Mouse (Mus musculus): ENCODE data around the gene Arglu1.
A peak's percentile ranks its signal among the peaks of the same experiment; 100 is the strongest.

Arglu1 gene

DNA sequence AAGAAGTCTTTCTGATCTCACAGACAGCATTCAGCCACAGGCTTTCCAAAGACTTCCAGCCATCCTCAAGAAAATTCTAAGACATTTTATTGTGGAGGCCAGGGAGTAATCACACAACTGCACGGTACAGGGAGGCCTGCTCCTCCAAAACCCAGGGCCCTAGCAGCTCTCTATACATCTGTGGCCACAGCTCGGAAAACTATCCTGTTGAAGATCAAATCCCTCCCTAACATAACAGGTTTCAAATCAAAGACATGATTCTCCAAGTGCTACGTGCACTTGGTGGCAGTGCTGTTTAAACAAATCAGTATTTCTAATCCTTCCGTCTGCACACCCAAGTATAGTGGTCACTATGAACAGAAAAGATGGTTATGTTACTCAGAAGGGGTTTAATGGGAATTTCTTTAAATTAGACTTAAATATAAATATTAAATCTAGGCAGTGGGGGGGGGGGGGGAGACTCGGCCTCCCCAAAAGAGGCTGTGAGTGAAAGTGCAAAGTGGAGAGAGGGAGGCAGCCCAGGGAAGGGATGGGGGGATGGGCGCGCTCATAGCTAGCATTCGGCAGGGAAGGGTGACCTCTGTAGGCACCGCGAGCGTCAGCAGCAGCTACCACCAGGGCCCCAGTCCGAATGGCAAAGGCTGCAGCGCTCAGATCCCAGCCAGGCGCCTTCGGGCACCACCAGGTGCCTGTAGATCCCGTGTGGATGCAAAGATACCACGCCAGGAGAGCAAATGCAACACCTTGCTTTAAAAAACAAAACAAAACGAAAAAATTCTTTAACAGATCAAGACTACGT lies 31.7 kb downstream of the Arglu1 start:
- DNase-seq: peak; percentile 41

DNA sequence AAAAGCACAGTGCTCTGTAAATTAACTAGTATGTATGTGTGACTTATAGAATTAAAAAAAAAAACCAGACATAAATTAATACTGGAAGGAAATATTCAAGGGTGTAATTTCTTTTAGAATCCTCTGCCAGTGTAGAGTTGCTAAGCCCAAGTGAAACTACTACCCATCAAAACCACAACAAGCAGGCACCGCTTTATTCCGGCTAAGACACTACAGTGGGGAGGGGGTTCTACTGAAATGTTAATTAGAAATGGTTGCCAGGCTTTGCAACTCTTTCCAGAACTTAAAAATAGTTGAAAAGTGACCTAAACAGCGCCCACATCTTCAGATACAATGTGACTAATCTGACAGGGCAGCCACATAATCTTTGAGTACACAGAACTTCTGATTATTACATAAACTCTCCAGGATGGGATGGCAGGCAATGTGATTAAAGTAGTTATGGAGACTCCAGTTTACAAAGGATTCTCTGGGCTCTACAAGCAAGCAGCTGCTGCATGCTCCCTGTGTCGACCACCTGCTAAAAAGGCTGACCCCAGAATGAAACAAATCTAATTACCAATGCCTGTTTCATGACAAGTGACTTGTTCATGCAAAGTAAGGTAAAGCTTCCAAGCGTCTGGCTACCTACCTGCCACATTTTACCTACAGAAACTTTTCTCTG lies 32.5 kb downstream of the Arglu1 start:
- no peak for DNase-seq

DNA sequence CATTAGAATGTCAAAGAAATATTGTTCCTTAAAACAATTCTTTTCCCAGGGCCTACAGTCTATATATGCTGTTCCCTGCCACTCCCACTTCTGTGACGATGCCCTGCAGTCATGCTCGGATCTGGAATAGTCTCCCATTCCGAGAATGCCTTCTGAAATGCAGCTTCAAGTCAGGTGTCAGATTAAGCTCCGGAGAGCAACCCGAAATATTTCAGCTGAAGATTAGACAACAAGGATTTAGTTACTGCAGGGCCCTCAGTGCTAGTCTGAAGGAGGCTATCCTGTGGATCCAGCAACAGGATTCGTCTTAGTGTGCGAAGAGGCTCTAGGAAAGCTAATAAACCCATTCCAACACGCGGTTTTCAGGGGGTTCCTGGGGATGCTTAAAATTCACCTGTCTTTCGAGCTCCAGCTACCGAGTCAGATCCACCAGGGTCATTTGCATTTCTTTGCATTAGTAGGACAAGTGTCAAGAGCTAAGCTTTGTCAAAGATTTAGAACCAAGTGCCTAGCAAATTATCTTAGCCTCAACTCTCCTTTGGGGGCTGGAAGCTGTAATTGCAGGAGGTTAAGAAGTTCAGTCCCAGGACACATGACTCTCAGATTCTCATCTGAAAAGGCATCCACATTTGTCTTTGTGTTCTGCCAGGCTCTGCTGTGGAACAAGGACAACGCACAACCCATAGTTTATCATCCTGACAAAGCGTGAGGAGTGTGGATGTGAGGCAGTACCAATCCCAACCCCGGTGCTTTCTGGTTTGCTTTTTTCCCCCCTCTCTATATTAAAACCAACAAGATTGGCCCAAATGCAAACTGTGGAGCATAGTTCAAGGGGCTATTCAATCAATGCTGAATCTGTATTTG lies 33.5 kb downstream of the Arglu1 start:
- DNase-seq: no peak

DNA sequence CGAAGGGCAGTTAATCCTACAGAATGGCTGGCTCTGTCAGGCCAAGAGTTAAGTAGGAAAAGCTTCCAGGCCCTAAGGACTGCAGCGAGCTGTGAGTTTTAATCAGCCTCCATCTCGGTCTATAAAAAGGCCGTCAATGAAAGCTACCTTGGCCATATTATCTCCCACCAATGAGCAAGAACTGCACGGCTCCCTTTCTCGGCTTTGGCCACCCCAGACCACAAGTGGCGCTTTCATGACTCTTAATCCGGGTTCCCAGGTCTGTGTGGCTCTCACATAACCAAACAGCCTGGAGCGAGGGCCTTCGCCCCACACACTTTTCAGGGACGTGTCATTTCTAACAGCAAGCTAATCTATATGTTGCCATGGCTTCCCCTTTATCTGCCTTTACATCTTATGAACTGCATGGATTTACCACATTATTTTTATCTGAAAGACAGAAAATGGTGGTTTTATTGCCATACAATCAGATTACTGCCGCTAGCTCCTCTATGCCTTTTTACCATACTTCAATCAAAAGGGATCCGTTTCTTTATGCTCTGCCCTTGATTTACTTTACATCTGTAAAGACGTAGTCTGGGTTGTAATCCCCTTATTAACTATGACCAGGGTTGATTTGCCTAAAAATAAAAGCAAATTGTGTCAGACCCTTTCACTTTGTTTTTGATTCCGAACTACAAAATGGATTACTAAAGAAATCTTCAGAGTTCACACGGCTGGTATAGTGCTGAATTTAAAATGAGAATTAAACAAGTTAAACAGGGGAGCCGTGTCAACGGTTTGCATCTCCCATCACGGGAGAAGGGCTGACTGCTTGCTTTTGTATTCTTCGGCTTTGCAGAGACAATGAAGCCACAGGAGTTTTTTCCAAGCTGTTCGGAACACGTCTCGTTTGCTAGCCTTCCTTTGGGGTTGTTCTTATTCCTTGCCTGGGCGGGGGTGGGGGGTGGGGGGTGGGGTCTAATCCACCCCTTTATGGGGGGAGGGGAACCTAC lies 34.7 kb downstream of the Arglu1 start:
- DNase-seq: no peak

DNA sequence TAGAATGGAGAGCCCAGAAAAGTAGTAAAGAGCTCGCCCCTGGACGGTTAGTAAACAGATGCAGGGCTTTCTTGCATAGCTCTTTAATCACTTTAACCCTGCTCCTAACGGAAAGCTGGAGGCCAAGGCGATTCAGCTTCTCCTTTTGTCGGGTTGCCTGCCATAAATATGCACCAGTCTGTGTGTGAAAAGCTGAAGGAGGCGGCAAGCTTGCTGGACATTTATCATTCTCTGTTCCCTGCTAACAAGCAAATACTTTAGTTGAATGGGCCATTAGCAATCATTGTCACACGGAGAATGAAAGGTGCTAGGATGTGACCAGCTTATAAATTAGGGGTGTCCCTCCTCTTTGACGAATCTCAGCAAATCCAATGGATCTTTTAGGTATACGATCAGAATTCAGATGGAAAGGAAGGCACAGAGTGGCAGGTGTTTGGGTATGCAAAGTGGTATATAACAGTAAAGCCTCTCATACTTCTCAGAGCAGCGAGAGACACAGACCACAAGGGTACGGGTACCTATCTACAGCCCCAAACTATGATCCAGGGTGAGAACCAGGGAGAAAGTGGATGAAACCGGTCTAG lies 36.3 kb downstream of the Arglu1 start:
- no peak for DNase-seq

DNA sequence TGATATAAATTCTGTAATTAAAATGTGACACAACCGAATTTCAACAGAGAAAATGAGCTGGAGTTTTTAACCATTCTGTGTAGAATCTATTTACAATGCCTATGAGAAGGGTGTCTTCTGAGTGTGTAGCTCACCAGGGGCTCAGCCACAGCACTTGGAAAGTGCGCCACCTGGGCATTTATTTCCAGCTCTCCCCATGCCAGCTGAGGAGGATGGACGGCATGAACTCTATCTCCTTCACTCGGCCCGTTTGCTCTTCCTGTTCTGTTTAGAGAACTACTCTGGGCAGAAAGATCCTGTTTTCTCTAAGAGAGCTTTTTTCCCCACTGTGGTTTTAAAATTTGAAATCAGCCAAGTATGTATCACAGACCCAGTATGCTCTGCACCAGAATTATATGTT lies 37.0 kb downstream of the Arglu1 start:
- DNase-seq: no peak

DNA sequence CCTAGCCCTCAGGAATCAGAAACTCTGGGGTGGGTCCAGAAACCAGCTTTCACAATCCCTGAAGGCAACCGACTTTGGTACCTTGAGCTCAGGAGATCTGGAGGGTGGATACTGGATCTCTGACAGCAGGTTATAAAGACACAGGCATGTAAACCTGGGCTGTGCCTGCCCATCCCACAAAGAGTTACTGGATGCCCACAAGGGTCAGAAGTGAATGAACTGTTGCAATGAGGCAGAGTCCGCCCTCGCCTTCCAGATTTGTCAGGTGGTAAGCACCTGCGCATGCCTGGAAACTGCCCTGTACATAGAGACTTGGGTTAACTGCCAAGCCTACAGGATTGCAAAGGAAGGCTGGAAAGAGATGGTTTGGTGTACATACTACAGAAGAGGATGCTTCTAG lies 37.9 kb downstream of the Arglu1 start:
- no peak for DNase-seq

DNA sequence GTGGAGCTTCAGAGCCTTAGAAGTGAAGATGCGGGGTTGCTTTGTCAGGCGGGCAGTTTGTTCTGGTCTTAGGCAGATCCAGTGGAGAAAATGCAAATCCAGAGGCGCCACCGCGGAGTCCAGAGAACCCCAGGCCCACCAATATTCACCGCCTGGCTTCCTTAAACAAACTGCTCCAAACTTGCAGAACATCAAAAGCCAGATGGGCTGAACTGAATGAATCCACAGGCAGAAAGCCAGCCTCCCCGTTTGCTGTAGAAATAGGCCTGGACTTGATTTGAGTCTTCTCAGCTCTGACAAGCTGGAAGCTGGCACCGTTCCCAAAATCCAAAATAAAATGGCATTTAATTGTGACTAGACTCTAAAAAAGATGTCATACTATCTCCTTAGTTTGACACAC lies 40.4 kb downstream of the Arglu1 start:
- DNase-seq: no peak

DNA sequence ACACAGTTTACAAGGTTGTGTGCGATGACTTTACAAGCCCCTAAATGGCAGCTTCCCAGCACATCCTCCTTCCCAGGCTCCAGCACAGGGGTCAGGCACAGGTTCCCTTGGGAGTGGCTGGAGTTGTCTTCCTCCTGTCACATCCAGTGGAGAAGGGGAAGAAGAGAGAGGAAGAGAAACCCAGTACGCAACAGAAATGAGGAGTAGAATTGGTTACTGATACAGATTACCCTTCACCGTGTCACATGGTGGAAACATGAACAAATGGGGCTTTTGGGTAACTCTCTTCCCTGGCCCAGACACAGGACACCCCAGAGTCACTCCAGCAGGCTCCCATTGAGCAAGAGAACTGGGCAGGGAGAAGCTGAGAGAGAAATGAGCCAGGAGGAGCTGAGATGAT lies 40.8 kb downstream of the Arglu1 start:
- no peak for DNase-seq

DNA sequence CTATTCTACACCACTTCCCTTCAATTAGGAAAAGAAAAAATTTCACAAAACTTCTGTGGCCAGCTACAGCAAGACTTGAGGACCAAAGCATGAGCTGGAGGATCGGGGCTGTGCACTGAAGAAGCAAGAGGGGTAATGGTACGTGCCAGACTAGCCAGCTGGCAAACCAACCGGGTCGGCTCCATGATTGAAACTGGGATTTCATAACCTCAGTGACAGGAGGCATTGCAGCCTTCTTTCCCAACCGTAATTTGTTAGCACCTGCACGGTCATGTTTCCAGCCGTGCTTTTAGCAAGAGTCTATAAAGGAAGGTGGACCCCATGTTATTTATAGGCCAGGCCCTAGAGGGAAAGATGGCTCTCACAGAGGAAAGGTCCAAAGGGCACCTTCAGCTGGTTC lies 41.6 kb downstream of the Arglu1 start:
- DNase-seq: no peak

DNA sequence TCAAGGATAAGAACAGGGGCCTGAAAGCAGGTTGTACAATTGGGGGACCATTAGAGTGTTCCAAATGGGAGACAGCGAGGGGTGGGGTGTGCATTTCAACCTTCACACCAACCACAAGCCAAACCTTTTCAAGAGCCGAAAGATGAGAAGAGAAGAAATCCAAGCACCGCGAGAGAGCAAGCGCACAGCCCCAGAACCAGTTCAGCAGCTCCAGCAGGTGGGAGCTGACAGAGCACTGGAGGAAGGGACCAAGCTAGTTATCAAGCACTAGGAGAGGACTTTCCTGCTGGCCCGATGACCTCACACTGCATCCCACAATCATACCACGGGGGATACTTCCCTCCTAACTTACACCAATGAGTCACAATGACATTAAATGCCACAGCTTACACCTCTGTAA lies 42.5 kb downstream of the Arglu1 start:
- no peak for DNase-seq

DNA sequence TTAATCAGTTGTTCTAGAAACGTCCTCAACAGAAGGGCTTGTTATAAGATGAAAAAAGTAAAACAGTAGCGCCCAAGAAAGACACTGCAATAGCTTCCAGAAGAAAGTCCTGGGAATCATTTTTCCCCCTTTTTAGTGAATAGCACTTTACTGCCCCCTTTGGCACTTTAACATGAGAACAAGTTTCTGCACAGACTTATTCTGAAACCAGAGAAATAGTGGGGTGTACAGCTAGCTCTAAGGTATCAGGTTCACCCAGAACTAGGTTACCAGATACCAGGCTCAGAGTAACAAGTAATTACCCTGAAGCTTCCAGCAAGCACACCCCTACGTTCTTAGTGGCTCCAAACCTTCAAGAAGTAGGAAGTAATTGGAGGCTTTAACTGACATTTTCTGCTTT lies 43.0 kb downstream of the Arglu1 start:
- DNase-seq: no peak

DNA sequence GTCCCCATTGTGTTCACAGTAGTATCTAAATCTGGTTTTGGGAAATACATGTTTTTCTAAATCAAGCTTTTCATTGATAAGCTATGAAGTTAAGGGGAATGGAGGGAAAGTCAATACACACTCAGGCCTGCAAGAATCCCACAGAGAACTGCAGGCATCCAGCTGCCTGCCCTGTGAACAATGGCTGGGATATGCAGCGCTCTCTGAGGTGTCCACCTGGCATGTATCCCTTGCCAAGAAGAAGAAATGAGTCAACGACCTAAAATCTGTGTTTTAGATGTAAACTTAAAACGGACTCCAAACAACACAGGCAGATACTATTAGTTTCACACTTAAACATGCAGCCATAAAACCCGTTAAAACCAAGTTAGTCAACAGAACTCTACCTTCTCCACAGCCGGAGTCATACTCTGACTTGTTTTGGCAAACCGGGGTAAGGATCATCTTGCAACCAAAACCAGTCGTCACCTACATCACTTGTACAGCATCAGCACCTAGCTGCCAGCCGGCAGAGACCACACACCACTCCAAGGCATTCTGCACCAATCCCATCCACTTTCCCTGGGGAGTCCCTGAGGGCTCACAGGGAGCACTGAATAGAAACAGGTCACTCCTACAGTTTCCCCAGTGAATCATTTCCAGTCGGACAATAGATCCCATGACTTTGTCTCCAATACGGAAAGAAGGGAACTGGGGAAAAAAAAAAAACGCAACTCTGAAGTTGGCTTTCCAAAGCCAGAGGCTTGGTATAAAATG lies 46.0 kb downstream of the Arglu1 start:
- DNase-seq: no peak

DNA sequence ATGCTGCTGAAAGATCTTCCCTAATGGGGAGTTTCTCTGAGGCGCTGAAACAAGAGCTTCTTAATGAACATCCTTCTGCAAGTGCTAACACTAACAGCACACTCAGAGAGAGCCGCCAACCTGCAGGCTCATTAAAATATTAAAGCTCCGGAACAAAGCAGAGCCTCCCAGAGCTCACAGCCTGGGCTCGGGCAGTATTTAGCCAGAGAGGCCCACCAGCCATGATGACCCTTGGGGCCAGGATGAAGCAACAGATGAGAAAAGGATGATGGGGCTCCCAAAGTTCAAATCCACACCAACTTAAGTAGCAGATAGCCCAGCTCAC lies 50.1 kb downstream of the Arglu1 start:
- no peak for DNase-seq

DNA sequence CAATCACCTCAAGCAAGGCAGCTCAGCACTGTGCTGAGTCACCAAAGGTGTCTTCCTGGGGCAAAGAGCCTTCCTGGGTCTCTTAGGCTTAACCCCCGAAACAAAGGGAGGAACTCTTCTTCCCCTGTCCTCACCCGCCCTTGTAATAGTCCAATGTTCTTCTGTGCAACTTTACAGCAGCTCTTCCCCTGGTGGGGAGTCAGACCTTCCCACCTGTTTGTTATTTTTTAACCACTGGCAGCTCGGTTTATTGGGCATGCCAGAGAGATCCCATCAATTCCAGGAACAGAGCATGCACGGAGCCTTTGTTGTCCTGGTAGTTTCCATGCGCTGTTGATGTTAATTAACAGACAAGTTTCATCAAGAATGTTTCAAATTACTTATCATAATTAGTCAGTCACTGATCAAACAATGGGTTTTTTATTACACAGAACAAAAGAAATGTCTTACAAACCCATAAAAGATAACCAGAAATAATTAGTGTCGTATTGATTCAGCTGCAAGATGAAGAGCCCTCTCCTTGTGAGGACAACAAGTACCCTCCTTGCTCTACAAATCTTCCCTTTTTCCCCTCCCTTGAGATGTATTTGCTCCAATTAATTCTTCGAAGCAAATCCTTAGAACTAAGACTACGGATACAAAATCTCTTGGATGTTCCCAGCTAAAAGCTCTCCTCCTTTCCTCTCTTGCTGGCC lies 50.6 kb downstream of the Arglu1 start:
- DNase-seq: no peak

DNA sequence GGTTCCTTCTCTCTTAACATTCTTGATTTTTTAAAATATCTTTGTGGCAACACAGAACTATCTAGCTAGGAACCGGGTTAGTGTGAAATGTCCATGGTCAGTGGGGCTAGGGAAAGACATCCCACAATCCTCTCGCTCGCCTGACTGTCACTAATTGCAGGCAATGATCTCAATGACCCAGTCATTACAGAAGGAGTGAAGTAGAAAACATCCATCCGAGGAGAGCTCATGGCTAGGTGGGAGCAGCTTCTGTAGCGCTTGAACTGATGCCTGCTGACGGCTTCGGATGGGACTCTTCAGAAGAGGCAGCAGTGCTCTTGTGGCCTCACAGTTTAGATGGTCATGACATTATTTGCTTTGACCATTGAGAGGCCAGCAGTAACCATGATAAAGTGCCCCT lies 58.9 kb downstream of the Arglu1 start:
- no peak for DNase-seq

DNA sequence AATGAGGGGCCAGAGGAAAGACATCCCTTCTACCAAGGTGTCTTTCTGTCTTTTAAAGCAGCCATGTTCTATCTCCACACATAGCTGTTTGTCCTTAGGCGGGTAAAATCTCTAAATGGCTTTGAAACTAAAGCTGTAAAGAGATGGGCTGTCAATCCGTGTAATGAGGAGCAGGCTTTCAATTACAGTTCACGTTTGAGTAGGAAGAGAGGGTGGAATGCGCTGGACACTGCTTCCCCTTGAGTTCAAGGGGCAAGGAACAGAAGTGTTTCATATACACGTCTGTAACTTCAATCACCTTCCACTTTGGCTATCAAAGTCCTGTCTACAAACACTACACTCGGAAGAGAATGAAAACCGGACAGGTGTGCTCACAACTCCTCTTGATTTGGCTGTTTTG lies 66.3 kb downstream of the Arglu1 start:
- no peak for DNase-seq

DNA sequence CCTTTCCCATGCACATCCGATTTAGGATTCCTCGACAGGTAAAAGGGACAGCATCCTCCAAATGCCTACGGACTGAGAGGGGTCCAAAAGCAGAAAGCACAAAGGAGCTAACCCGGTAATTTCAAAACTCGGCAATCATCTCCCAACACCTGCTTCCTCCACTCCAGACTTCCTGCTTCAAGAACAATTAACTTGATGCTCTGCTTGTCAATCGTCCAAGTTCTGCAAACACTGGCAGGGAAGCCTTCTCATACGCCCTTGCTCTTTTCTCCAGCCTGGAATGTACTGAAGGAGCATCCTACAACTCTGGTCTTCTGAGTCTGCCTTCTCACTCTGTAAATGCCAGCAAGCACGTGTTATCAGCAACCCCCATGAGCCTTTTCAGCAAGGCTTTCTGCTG lies 66.8 kb downstream of the Arglu1 start:
- DNase-seq: no peak

DNA sequence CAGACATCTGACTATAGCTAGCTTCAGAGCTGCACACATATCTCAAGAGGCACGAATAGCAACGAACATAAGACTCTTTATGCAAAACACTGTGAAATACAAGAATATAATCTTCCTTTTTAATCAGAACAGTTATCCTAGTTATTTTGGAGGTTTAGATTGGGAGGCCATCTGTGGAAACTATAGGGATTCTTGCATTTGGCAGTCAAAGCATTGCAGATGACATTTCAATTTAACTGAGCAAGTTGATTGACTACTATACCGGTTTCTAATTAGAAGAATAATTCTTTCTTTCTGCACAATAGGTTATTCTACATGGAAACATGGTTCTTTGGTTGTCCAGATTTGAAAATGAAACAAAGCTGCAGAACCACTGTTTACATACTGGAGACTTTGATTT lies 67.8 kb downstream of the Arglu1 start:
- no peak for DNase-seq

DNA sequence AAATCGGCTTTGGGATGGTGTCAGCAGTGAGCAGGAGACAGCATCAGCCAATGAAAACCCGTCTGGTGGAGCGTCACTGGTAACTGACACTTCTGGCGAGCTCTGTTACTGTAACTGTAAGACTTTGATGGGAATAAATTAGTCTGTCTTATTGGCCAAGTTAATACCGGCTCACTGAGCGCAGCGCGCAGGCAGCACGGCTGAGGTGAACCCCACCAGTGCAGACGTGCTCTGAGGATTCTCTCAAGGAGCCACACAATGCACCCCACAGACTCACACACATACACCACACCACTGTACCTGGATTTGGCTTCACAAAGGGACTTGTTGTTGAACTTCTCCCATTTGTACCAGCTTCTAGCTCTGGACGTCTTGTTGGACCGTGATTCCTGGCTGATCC lies 68.3 kb downstream of the Arglu1 start:
- DNase-seq: no peak

Data from cerebellum, adult 11-12 months (tissue).